Mouse (Mus musculus): ENCODE results near the gene Serinc3. TPM values are rescaled to one million over a fixed set of nuclear protein-coding genes. Genes with fewer than 3 reads are reported as not detected.

The Serinc3 gene
- total and polyA plus RNA-seq, 2 experiments from 2014 or later: 61.3 to 181 TPM

- DNase-seq (ENCODE audit: low spot score): no peak
- Histone ChIP-seq H3K27me3 (ENCODE audit: control insufficient read depth, insufficient read depth, low read length) (no peaks in the 10 kb centered on the region), H3K9me3 (replicated peaks; ENCODE audit: control insufficient read depth, low read length) (no peaks in the 10 kb centered on the region), H3K4me2 (ENCODE audit: low read depth, low read length) (no peak overlapping the region), H3K9ac (replicated peaks; ENCODE audit: low read depth, low read length) (no peak overlapping the region), H3K4me3 (ENCODE audit: low read depth, low read length) (no peak overlapping the region), H3K27ac (ENCODE audit: low read depth) (no peak overlapping the region), H3K36me3 (replicated peaks; ENCODE audit: control insufficient read depth, insufficient read depth, low read length) (peaks cover 89% of the 10 kb centered on the region), H3K4me1 (ENCODE audit: control insufficient read depth, insufficient read depth) (no peaks in the 10 kb centered on the region)
- TF ChIP-seq EP300 (IDR thresholded peaks at IDR 0.05; ENCODE audit: low read depth): no peak
- no peak for TF ChIP-seq CTCF (IDR thresholded peaks at IDR 0.05; ENCODE audit: low read depth)
- no peak for ATAC-seq (ENCODE audit: insufficient read depth, low read depth)
- WGBS: 87% methylated on average over 9 of the region's 9 CpGs
Observed at GRCm38 (mm10) chr2:163615401-163615800, 29.5 kb downstream of the Serinc3 start.

DNA sequence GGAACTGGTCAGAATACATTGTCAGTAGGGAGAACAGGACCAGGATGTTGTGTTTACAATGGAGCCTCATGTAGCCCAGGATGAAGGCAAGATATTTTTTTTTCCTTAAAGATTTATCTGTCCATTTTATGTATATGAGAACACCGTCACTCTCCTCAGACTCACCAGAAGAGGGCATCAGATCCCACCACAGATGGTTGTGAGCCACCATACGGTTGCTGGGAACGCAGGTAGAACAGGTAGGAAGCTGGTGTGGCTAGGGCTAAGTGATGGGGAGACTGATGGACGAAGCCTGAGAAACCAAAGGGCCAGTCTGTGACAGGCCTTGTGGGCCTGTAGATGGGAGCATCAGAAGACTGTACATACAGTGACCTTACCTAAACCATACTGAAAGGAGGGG, 30.9 kb downstream of the Serinc3 start:
- no peaks in the 10 kb centered on the region for H3K9me3 ChIP-seq (replicated peaks; ENCODE audit: control insufficient read depth, low read length)
- peaks cover 85% of the 10 kb centered on the region for H3K36me3 ChIP-seq (replicated peaks; ENCODE audit: control insufficient read depth, insufficient read depth, low read length)
- H3K27ac ChIP-seq (ENCODE audit: low read depth): no peak overlapping the region
- DNase-seq (ENCODE audit: low spot score) (no peak), ATAC-seq (ENCODE audit: insufficient read depth, low read depth) (no peak)
- no peaks in the 10 kb centered on the region for H3K4me1 ChIP-seq (ENCODE audit: control insufficient read depth, insufficient read depth)
- no peaks in the 10 kb centered on the region for H3K27me3 ChIP-seq (ENCODE audit: control insufficient read depth, insufficient read depth, low read length)
- no peak overlapping the region for H3K9ac ChIP-seq (replicated peaks; ENCODE audit: low read depth, low read length)
- 94% methylated on average over 4 of the region's 4 CpGs for WGBS
- no peak for TF ChIP-seq EP300 (IDR thresholded peaks at IDR 0.05; ENCODE audit: low read depth)
- TF ChIP-seq CTCF (IDR thresholded peaks at IDR 0.05; ENCODE audit: low read depth): no peak
- no peak overlapping the region for H3K4me3 ChIP-seq (ENCODE audit: low read depth, low read length)
- H3K4me2 ChIP-seq (ENCODE audit: low read depth, low read length): no peak overlapping the region

- no peak for TF ChIP-seq EP300 (IDR thresholded peaks at IDR 0.05; ENCODE audit: low read depth)
- no peak for TF ChIP-seq CTCF (IDR thresholded peaks at IDR 0.05; ENCODE audit: low read depth)
- H3K4me1 ChIP-seq (ENCODE audit: control insufficient read depth, insufficient read depth): no peaks in the 10 kb centered on the region
- H3K9ac ChIP-seq (replicated peaks; ENCODE audit: low read depth, low read length): no peak overlapping the region
- DNase-seq (ENCODE audit: low spot score): no peak
- ATAC-seq (ENCODE audit: insufficient read depth, low read depth): no peak
- H3K4me2 ChIP-seq (ENCODE audit: low read depth, low read length): no peak overlapping the region
- peaks cover 78% of the 10 kb centered on the region for H3K36me3 ChIP-seq (replicated peaks; ENCODE audit: control insufficient read depth, insufficient read depth, low read length)
- WGBS: 91% methylated on average over 5 of the region's 5 CpGs
- H3K9me3 ChIP-seq (replicated peaks; ENCODE audit: control insufficient read depth, low read length): no peaks in the 10 kb centered on the region
- no peak overlapping the region for H3K27ac ChIP-seq (ENCODE audit: low read depth)
- no peaks in the 10 kb centered on the region for H3K27me3 ChIP-seq (ENCODE audit: control insufficient read depth, insufficient read depth, low read length)
- H3K4me3 ChIP-seq (ENCODE audit: low read depth, low read length): no peak overlapping the region
Observed at GRCm38 (mm10) chr2:163613206-163613605, 31.7 kb downstream of the Serinc3 start.

DNA sequence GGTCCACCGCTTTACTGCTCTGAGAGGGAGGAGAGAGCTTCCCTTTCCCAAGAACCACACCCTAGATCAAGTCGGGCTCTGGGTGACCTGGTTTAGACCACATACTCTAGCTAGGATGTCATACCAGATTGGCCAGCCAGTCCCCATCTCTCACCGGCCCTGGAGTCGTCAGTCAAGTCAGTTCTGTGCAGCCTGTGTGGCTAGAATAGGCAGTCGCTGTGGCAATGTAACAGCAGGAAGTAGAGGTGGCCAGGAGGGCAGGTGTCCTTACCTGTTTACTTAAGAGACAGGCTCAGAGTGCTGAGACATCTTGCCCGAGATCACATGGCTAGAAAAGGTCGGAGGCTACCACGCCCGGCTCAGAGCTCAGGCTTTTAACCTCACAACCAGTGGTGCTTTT, 33.8 kb downstream of the Serinc3 start:
- no peak for DNase-seq (ENCODE audit: low spot score)
- no peak overlapping the region for H3K4me2 ChIP-seq (ENCODE audit: low read depth, low read length)
- 76% methylated on average over 9 of the region's 9 CpGs for WGBS
- H3K4me1 ChIP-seq (ENCODE audit: control insufficient read depth, insufficient read depth): no peaks in the 10 kb centered on the region
- H3K9ac ChIP-seq (replicated peaks; ENCODE audit: low read depth, low read length): no peak overlapping the region
- H3K4me3 ChIP-seq (ENCODE audit: low read depth, low read length): no peak overlapping the region
- peaks cover 63% of the 10 kb centered on the region for H3K36me3 ChIP-seq (replicated peaks; ENCODE audit: control insufficient read depth, insufficient read depth, low read length)
- H3K27ac ChIP-seq (ENCODE audit: low read depth): no peak overlapping the region
- H3K9me3 ChIP-seq (replicated peaks; ENCODE audit: control insufficient read depth, low read length): no peaks in the 10 kb centered on the region
- no peaks in the 10 kb centered on the region for H3K27me3 ChIP-seq (ENCODE audit: control insufficient read depth, insufficient read depth, low read length)
- no peak for ATAC-seq (ENCODE audit: insufficient read depth, low read depth)
- TF ChIP-seq CTCF (IDR thresholded peaks at IDR 0.05; ENCODE audit: low read depth) (no peak), EP300 (IDR thresholded peaks at IDR 0.05; ENCODE audit: low read depth) (no peak)

- 75% methylated on average over 12 of the region's 12 CpGs for WGBS
- ATAC-seq (ENCODE audit: insufficient read depth, low read depth) (no peak), DNase-seq (ENCODE audit: low spot score) (no peak)
- Histone ChIP-seq H3K27me3 (ENCODE audit: control insufficient read depth, insufficient read depth, low read length) (no peaks in the 10 kb centered on the region), H3K9me3 (replicated peaks; ENCODE audit: control insufficient read depth, low read length) (no peaks in the 10 kb centered on the region), H3K9ac (replicated peaks; ENCODE audit: low read depth, low read length) (no peak overlapping the region), H3K36me3 (replicated peaks; ENCODE audit: control insufficient read depth, insufficient read depth, low read length) (peaks cover 49% of the 10 kb centered on the region), H3K4me1 (ENCODE audit: control insufficient read depth, insufficient read depth) (no peaks in the 10 kb centered on the region), H3K4me3 (ENCODE audit: low read depth, low read length) (no peak overlapping the region), H3K27ac (ENCODE audit: low read depth) (no peak overlapping the region), H3K4me2 (ENCODE audit: low read depth, low read length) (no peak overlapping the region)
- TF ChIP-seq CTCF (IDR thresholded peaks at IDR 0.05; ENCODE audit: low read depth): no peak
Observed at GRCm38 (mm10) chr2:163609281-163609975, 35.5 kb downstream of the Serinc3 start.

GRCm38 (mm10) chr2:163608008-163608407, 36.9 kb downstream of the Serinc3 start:
- Histone ChIP-seq H3K36me3 (replicated peaks; ENCODE audit: control insufficient read depth, insufficient read depth, low read length) (peaks cover 36% of the 10 kb centered on the region; the same call in 1 of the 2 replicates), H3K27ac (ENCODE audit: low read depth) (no peak overlapping the region), H3K9me3 (replicated peaks; ENCODE audit: control insufficient read depth, low read length) (no peaks in the 10 kb centered on the region), H3K9ac (replicated peaks; ENCODE audit: low read depth, low read length) (no peak overlapping the region), H3K27me3 (ENCODE audit: control insufficient read depth, insufficient read depth, low read length) (no peaks in the 10 kb centered on the region), H3K4me2 (ENCODE audit: low read depth, low read length) (no peak overlapping the region), H3K4me3 (ENCODE audit: low read depth, low read length) (no peak overlapping the region), H3K4me1 (ENCODE audit: control insufficient read depth, insufficient read depth) (peaks cover 3% of the 10 kb centered on the region; the same call in 1 of the 2 replicates)
- ATAC-seq (ENCODE audit: insufficient read depth, low read depth) (no peak), DNase-seq (ENCODE audit: low spot score) (no peak)
- 67% methylated on average over 7 of the region's 7 CpGs for WGBS
- no peak for TF ChIP-seq EP300 (IDR thresholded peaks at IDR 0.05; ENCODE audit: low read depth)
